Mouse (Mus musculus) forebrain, embryonic 13.5 days (tissue): ENCODE data around the gene Slc27a5. TPM values are rescaled to one million over a fixed set of nuclear protein-coding genes. Genes with fewer than 3 reads are reported as not detected.

Experiments
- ATAC-seq: fragments of 200-750 bp; cut with Nextera tagmentation; 2 replicates; pipeline ENCODE4 v1.8.0; 2017
- H3K27ac ChIP-seq: fragments of 300-500 bp; sonication (generic); 2 replicates; pipeline ENCODE4 v1.5.1; 2015; ENCODE audit warnings: inconsistent platforms, mild to moderate bottlenecking, moderate library complexity
- H3K27me3 ChIP-seq: fragments of 300-500 bp; sonication (generic); 2 replicates; pipeline ENCODE4 v1.6.1; 2015; ENCODE audit warnings: mild to moderate bottlenecking, inconsistent platforms
- H3K36me3 ChIP-seq: fragments of 300-500 bp; sonication (generic); 2 replicates; pipeline ENCODE4 v1.6.1; 2015; ENCODE audit warnings: mild to moderate bottlenecking, inconsistent platforms; ENCODE audit not compliant: poor library complexity, severe bottlenecking
- H3K4me1 ChIP-seq: fragments of 300-500 bp; sonication (generic); 2 replicates; pipeline ENCODE4 v1.6.1; 2015; ENCODE audit warnings: inconsistent platforms
- H3K4me2 ChIP-seq: fragments of 300-500 bp; sonication (generic); 2 replicates; pipeline ENCODE4 v1.6.1; 2015; ENCODE audit warnings: inconsistent platforms, mild to moderate bottlenecking, moderate library complexity
- H3K4me3 ChIP-seq: fragments of 300-500 bp; sonication (generic); 2 replicates; pipeline ENCODE4 v1.5.1; 2015; ENCODE audit warnings: mild to moderate bottlenecking, inconsistent platforms
- H3K9ac ChIP-seq: fragments of 300-500 bp; sonication (generic); 2 replicates; pipeline ENCODE4 v1.6.1; 2015; ENCODE audit warnings: mild to moderate bottlenecking, inconsistent platforms
- H3K9me3 ChIP-seq: fragments of 300-500 bp; sonication (generic); replicated peaks from 2 replicates; pipeline ENCODE4 v1.6.1; 2016; ENCODE audit warnings: inconsistent platforms
- WGBS: fragments of 180-500 bp; shearing (Covaris S2); methylation state at CpG from one replicate; pipeline ENCODE4 v1.1.7; 2015; 5-methylcytosine and 5-hydroxymethylcytosine counted together
- polyA plus RNA-seq: library from polyadenylated mRNA; unstranded; fragments of >200 nt; fragmentation: Nextera tagmentation; extraction: Ambion mirVana; gene quantifications from 2 replicates; pipeline ENCODE4 v1.2.1, GENCODE M21; 2015

Slc27a5 gene
- 0.12 and 0.53 TPM in 2 replicates for polyA plus RNA-seq

GRCm38 (mm10) chr7:12998053-12998452, at the start of gene Slc27a5:
Slc27a5 (minus strand) TSS chr7:12998192.
- Histone ChIP-seq H3K4me3 (no peak within 1 kb of the TSS), H3K27ac (no peak within 1 kb of the TSS), H3K27me3 (no peaks in the 10 kb centered on the region; the same call in 1 of the 2 replicates), H3K9ac (no peak within 1 kb of the TSS), H3K9me3 (no peaks in the 10 kb centered on the region), H3K4me1 (no peaks in the 10 kb centered on the region), H3K4me2 (no peak within 1 kb of the TSS), H3K36me3 (no peaks in the 10 kb centered on the region)
- WGBS = 80% methylated on average over 5 of the region's 5 CpGs
- ATAC-seq = no peak

GRCm38 (mm10) chr7:13046084-13046483, 48.1 kb upstream of the Slc27a5 start:
- no peak overlapping the region for H3K27ac ChIP-seq
- H3K4me2 ChIP-seq = no peak overlapping the region
- no peaks in the 10 kb centered on the region for H3K9me3 ChIP-seq
- H3K36me3 ChIP-seq = no peaks in the 10 kb centered on the region
- WGBS = 5% methylated on average over 2 of the region's 2 CpGs
- H3K4me1 ChIP-seq = peaks cover 15% of the 10 kb centered on the region
- no peak overlapping the region for H3K4me3 ChIP-seq
- H3K9ac ChIP-seq = no peak overlapping the region
- peak; percentile 41 for ATAC-seq
- H3K27me3 ChIP-seq = peaks cover 47% of the 10 kb centered on the region

GRCm38 (mm10) chr7:13044254-13044625, 46.2 kb upstream of the Slc27a5 start:
- peak; percentile 12; the same call in 1 of the 2 replicates for ATAC-seq
- Histone ChIP-seq H3K36me3 (no peaks in the 10 kb centered on the region), H3K4me1 (peaks cover 17% of the 10 kb centered on the region), H3K4me2 (peak overlapping the region; percentile 92), H3K4me3 (peak overlapping the region; percentile 48), H3K27ac (no peak overlapping the region), H3K9ac (peak overlapping the region; percentile 78), H3K9me3 (no peaks in the 10 kb centered on the region), H3K27me3 (peaks cover 49% of the 10 kb centered on the region)
- WGBS = 4% methylated on average over 23 of the region's 23 CpGs

GRCm38 (mm10) chr7:13043445-13044253, 45.7 kb upstream of the Slc27a5 start:
- H3K4me3 ChIP-seq = peak overlapping the region; percentile 48
- 4% methylated on average over 82 of the region's 88 CpGs for WGBS
- H3K36me3 ChIP-seq = no peaks in the 10 kb centered on the region
- no peaks in the 10 kb centered on the region for H3K9me3 ChIP-seq
- ATAC-seq = peak; percentile 52
- H3K4me2 ChIP-seq = peak overlapping the region; percentile 92
- H3K27ac ChIP-seq = no peak overlapping the region
- H3K27me3 ChIP-seq = peaks cover 49% of the 10 kb centered on the region
- H3K4me1 ChIP-seq = peaks cover 23% of the 10 kb centered on the region
- peak overlapping the region; percentile 78 for H3K9ac ChIP-seq

- no peaks in the 10 kb centered on the region for H3K9me3 ChIP-seq
- peak overlapping the region; percentile 92 for H3K4me2 ChIP-seq
- peak overlapping the region; percentile 48 for H3K4me3 ChIP-seq
- H3K4me1 ChIP-seq = peaks cover 25% of the 10 kb centered on the region
- H3K27ac ChIP-seq = no peak overlapping the region
- H3K9ac ChIP-seq = peak overlapping the region; percentile 78
- ATAC-seq = no peak
- H3K36me3 ChIP-seq = no peaks in the 10 kb centered on the region
- peaks cover 49% of the 10 kb centered on the region for H3K27me3 ChIP-seq
- 42% methylated on average over 16 of the region's 16 CpGs for WGBS
Observed at GRCm38 (mm10) chr7:13043120-13043444, 45.1 kb upstream of the Slc27a5 start.

- Histone ChIP-seq H3K9ac (no peak overlapping the region), H3K27ac (no peak overlapping the region), H3K27me3 (peaks cover 49% of the 10 kb centered on the region), H3K36me3 (no peaks in the 10 kb centered on the region), H3K9me3 (no peaks in the 10 kb centered on the region), H3K4me2 (no peak overlapping the region), H3K4me1 (peaks cover 25% of the 10 kb centered on the region), H3K4me3 (no peak overlapping the region)
- WGBS = 73% methylated on average over 6 of the region's 6 CpGs
- ATAC-seq = no peak
Observed at GRCm38 (mm10) chr7:13042511-13042910, 44.5 kb upstream of the Slc27a5 start.

- Histone ChIP-seq H3K4me1 (peaks cover 34% of the 10 kb centered on the region), H3K4me2 (no peak overlapping the region), H3K9me3 (no peaks in the 10 kb centered on the region), H3K9ac (no peak overlapping the region), H3K4me3 (no peak overlapping the region), H3K27ac (no peak overlapping the region), H3K27me3 (peaks cover 49% of the 10 kb centered on the region), H3K36me3 (peaks cover 3% of the 10 kb centered on the region)
- ATAC-seq = no peak
- WGBS = 78% methylated on average over 1 of the region's 1 CpGs
Observed at GRCm38 (mm10) chr7:13041256-13041655, 43.3 kb upstream of the Slc27a5 start.

- 86% methylated on average over 1 of the region's 1 CpGs for WGBS
- Histone ChIP-seq H3K27ac (no peak overlapping the region), H3K36me3 (peaks cover 20% of the 10 kb centered on the region), H3K9me3 (no peaks in the 10 kb centered on the region), H3K4me2 (peak overlapping the region; percentile 91), H3K4me3 (peak overlapping the region; percentile 72), H3K27me3 (peaks cover 33% of the 10 kb centered on the region), H3K4me1 (peaks cover 44% of the 10 kb centered on the region), H3K9ac (peak overlapping the region; percentile 93)
- no peak for ATAC-seq
Observed at GRCm38 (mm10) chr7:13039181-13039580, 41.2 kb upstream of the Slc27a5 start.

- no peak for ATAC-seq
- peak overlapping the region; percentile 100 for H3K27ac ChIP-seq
- H3K9ac ChIP-seq = peak overlapping the region; percentile 93
- no peaks in the 10 kb centered on the region for H3K9me3 ChIP-seq
- H3K4me3 ChIP-seq = peak overlapping the region; percentile 72
- H3K4me2 ChIP-seq = peak overlapping the region; percentile 91
- H3K36me3 ChIP-seq = peaks cover 20% of the 10 kb centered on the region
- H3K27me3 ChIP-seq = peaks cover 28% of the 10 kb centered on the region
- WGBS = 21% methylated on average over 15 of the region's 15 CpGs
- H3K4me1 ChIP-seq = peaks cover 44% of the 10 kb centered on the region
Observed at GRCm38 (mm10) chr7:13038621-13039169, 40.7 kb upstream of the Slc27a5 start.

- Histone ChIP-seq H3K27me3 (peaks cover 21% of the 10 kb centered on the region), H3K4me1 (peaks cover 45% of the 10 kb centered on the region), H3K4me3 (peak within 1 kb of the TSS; percentile 72), H3K9me3 (no peaks in the 10 kb centered on the region), H3K4me2 (peak within 1 kb of the TSS; percentile 91), H3K9ac (peak within 1 kb of the TSS; percentile 93), H3K27ac (peak within 1 kb of the TSS; percentile 100), H3K36me3 (peaks cover 24% of the 10 kb centered on the region)
- ATAC-seq = peak; percentile 91
- under 1% methylated on average over 52 of the region's 65 CpGs for WGBS
Observed at GRCm38 (mm10) chr7:13037901-13038555, 40.0 kb upstream of the Slc27a5 start, which contains the start of gene Ube2m. Ube2m (minus strand) TSS chr7:13038275.

GRCm38 (mm10) chr7:13037366-13037765, 39.4 kb upstream of the Slc27a5 start:
- H3K9me3 ChIP-seq = no peaks in the 10 kb centered on the region
- peak overlapping the region; percentile 93 for H3K9ac ChIP-seq
- peaks cover 31% of the 10 kb centered on the region for H3K36me3 ChIP-seq
- ATAC-seq = peak; percentile 2
- H3K4me1 ChIP-seq = peaks cover 50% of the 10 kb centered on the region
- peaks cover 15% of the 10 kb centered on the region for H3K27me3 ChIP-seq
- peak overlapping the region; percentile 91 for H3K4me2 ChIP-seq
- WGBS = under 1% methylated on average over 25 of the region's 33 CpGs
- H3K4me3 ChIP-seq = peak overlapping the region; percentile 72
- peak overlapping the region; percentile 100 for H3K27ac ChIP-seq

- Histone ChIP-seq H3K4me2 (peak overlapping the region; percentile 91), H3K4me3 (peak overlapping the region; percentile 72), H3K27ac (peak overlapping the region; percentile 100; the same call in 1 of the 2 replicates), H3K27me3 (peaks cover 9% of the 10 kb centered on the region), H3K4me1 (peaks cover 50% of the 10 kb centered on the region), H3K9me3 (no peaks in the 10 kb centered on the region), H3K9ac (peak overlapping the region; percentile 93), H3K36me3 (peaks cover 36% of the 10 kb centered on the region)
- no peak for ATAC-seq
- WGBS = 50% methylated on average over 4 of the region's 4 CpGs
Observed at GRCm38 (mm10) chr7:13036806-13037205, 38.8 kb upstream of the Slc27a5 start.
